Mouse (Mus musculus): Measurements from ENCODE around the gene Vmn2r102. TPM values are rescaled to one million over a fixed set of nuclear protein-coding genes. Genes with fewer than 3 reads are reported as not detected.

Gene Vmn2r102
- total RNA-seq (2021): not detected

DNA sequence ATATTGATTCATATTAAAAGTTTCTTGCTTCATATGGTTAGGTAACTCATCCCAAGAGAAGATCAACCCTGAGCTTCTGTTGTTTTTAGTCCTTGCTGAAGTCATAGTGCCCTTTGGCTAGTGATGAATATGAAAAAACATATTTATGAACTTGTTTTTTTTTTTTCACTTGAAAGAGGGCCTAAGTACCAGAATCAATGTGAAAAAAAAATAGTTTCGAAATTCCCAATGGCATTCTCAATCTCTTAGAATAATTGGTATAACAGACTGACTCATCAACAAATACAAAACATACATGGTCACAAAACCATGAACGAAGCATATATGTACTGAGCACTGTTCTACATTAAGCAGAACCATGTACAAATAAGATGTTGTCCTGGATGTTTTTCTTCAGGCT lies at the start of gene Vmn2r102:
Vmn2r102 (plus strand) TSS at position 301 of the 400 bp plus-strand sequence.
- no peak for DNase-seq (ENCODE audit: low spot score in 2 of 2)
- intact Hi-C loops (cut with DNase I): no loop called here

DNA sequence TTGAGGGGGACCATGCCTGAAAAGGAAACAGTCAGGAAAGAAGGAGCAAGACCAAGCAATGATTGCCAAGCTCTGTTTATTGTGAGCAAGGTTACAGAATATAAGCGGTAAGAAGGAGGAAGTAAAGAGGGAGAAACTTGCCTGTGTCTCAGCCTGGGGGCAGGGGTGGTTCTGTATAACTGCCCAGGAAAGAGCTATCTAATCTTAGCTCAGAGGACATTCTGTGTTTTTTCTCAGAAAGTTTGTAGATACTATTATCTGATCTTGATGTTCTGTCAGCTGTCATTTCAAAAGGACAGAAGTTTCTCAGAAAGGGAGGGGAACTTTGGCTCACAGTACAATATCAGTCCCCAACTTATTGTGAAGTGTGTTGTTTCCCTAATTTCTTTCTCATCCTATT lies 30.8 kb upstream of the Vmn2r102 start:
- no peak for DNase-seq (ENCODE audit: low spot score in 2 of 2)

DNA sequence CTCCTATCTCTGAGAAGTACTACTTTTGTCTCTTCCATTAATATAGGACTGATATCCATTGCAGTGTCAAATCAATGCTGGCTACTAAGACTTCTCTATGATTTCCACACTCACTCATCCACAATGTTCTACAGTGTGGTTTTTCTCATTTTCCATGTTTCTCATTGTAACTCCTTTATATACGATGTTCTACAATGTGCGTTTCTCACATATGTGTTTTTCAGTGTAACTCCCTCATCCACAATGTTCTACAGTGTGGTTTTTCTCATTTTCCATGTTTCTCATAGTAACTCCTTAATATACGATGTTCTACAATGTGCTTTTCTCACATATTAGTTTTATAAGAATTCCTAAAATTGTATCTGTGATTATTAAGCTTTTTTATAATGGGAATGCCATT lies 1.7 kb upstream of the Vmn2r102 start:
- intact Hi-C loops (cut with DNase I): no loop called here
- no peak for DNase-seq (ENCODE audit: low spot score in 2 of 2)

More for the DNA sequence above, 30.8 kb upstream of the Vmn2r102 start:
- intact Hi-C loops (cut with DNase I): no loop called here

DNA sequence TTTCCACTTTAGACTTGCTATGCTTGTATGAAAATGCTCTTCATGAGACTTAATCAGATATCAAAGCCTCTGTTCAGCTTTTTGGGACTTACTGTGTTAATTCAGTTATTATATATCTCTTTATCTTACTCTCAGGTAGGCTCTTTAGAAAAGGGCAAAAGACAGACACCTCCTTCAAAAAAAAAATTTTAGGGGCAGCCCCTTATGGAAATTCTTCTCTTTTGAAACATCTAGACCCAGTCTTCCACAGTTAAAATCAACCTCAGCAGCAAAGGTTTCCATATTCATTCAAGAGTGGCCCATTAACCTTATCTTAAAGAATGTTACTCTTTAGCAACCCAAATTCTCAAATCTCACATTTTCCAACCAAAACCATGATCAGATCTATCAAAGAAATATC lies 31.9 kb downstream of the Vmn2r102 start:
- intact Hi-C loops (cut with DNase I): no loop called here
- DNase-seq (ENCODE audit: low spot score in 2 of 2): no peak

Other genes starting within 250 kb of the Vmn2r102 start
- gene Vmn2r100, start 155.6 kb upstream of the Vmn2r102 start, total RNA-seq (2021): not detected
- gene Vmn2r101, start 83.1 kb upstream of the Vmn2r102 start, total RNA-seq (2021): not detected
- gene Vmn2r103, start 113.0 kb downstream of the Vmn2r102 start, total RNA-seq (2021): not detected

Data from left cerebral cortex, postnatal 25 days (tissue).